Mouse (Mus musculus): ENCODE results near the gene Zfp574.
"Not testable (repeated sequence)": the region's sequence is repeated elsewhere in the genome, so short reads cannot be mapped to it uniquely, and the experiment has no call there.

Gene Zfp574

DNA sequence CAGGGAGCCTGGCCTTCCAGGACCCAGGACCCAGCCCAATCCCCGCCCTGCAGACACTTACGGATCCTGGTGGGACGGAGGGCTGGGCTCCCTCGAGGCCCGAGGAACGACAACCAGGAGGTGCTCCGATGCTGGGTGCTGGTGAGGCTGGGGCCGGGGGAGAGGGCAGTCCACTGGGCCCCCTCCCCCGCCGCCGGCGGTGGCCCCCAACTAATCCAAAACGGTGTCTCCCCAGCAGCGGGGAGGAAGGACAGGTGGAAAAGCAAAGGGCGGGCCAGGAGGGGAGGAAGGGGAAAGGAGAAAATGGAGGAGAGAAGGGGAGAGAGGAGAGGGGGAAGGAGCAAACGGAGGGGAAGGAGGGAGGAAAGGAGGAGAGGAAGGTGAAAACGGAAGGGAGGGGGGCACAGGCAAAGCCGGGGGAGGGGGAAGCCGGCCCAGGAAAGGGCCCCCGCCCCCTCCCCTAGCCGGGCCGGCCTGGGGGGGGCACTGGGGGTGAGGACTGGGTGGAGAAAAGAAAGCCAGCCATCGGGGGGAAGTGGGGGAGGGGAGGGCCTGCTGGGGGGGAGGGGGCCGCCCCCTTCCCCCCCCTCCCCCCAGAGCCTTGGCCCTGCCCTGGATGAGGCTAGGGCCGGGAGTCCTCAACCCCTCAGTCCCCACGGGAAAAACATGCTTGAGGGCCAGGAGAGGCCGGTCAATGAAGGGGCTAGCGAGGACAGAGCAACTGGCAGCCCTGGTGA lies at the start of gene Zfp574, which contains the start of gene Grik5:
Gene Zfp574 (plus strand): TSS at position 589 of the 737 bp plus-strand sequence.
Gene Grik5 (minus strand): TSS at position 368 of the 737 bp plus-strand sequence.
- peak; percentile 46 for DNase-seq

DNA sequence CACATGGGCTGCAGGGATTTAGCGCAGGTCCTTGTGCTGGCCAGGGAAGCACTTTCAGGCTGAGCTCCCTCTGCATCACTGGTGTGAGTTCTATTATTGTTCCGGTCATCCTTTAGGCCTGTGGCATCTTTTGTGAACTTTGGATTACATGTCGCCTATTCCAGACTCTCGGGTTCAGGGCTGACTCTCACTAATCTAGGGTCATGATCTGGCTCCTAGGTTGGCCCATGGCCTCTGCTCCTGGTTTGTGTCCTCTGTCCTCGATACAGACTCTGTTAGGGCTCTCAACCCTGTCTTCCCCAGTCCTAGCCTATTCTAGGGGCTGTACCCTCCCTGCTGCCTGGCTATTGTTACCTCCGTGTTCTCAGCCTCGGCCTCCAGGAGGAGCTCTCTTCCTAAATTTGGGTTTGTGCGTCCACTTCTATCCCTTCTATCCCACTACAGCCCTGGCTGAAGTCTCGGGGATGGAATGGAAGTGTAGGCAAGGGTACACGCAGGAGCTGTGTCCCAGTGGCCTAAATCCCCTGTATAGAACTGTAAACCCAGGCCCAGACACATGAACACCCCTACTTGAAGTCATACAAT lies 46.4 kb upstream of the Zfp574 start:
- DNase-seq = no peak

DNA sequence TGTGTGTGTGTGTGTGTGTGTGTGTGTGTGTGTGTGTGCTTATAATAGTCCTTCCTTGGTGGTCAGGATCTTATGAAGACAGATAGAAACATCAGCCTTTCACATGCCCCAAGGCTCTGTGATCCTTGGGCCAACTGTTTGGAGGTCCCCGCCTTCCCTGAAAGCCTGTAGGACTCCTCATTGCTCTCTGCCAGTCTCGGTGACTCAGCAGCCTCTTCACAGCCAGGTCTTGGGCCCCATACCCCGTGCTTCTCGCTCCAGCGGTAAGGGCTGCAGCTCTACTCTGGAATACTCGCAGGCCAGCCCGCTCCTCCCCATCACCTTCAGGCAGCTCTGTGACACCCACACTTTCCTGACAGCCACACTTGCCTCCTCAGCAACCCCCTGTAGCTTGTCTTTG lies 45.9 kb upstream of the Zfp574 start:
- DNase-seq = no peak

DNA sequence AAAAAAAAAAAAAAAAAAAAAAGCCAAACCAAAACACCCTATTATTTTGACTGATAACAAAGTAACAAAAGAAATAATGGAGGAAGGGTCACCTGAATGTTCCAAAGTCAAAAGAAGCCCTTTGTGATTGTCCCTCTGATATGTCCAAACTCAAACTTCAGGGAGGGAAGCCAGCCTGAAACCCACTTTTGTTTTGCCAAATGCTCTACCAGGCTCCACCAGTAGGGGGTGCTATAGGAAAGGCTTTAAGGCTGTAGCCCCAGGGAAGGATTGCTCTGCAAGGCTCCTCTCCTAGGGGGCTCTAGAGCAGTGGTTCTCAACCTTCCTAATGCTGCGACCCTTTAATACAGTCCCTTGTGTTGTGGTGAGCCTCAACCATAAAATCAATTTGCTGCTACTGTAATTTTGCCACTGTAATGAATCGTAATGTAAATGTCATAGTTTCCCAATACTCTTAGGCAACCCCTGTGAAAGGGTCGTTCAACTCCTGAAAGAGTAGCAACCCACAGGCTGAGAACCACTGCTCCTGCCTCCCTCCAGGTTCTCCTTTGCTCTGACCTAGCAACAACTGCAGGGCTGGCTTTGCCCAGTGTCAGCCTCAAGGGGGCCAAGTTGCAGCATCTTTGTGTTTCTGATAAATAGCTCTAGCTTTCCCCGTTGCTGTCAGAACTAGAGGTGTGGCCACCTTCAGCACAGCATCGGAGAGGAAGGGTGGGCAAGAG lies 42.2 kb upstream of the Zfp574 start:
- DNase-seq = peak; percentile 76

DNA sequence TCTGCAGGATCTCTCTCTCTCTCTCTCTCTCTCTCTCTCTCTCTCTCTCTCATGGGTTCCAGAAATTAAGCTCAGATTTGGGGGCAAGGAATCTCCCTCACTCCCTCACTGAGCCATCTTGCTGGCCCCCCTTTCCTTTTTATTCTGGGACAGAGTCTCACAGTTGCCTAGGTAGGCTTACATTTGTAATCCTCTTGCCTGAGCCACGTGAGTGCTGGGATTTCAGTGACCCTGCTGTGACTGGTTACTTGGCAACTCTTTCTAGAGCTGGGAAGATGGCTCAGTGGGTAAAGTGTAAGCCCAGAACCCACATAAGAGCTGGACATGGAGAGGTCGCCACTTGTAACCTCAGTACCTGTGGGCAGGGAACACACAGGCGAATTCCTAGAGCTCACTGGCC lies 40.8 kb upstream of the Zfp574 start:
- no peak for DNase-seq

DNA sequence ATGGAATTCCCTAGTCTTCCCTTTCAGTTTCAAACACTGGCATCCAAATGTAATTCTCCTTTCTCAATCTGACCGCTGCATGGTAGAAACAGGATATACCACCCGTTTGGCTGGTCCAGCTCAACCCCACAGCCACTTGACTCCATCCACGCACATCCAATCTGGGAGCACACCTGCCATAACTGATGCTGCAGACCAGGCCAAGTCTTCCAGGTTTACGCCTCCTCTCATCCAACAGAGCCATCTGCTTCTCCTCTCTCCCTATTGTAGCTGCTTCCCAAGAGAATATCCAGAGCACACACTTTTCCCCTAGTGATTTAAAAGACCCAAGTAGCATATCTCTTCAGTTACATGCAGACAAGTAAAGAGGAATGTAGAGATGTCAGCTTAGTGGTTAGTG lies 37.6 kb upstream of the Zfp574 start:
- no peak for DNase-seq

DNA sequence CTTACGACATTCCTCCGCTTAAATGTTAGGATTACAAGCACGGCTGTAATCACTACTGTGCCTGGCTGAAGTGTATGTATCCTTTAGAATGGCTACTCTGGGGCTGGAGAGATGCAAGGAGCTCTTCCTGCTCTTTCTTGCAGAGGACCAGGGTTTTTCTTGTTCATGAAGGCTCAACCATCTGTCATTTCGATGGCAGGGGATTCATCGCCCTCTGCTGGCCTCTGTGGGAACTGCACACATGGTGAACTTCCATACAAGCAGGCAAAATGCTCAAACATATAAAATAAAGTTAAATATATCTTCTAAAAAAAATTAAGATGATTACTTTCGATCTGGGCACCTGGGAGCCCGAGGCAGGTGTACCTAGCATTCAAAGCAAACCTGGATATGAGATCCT lies 36.5 kb upstream of the Zfp574 start:
- peak; percentile 89 for DNase-seq

DNA sequence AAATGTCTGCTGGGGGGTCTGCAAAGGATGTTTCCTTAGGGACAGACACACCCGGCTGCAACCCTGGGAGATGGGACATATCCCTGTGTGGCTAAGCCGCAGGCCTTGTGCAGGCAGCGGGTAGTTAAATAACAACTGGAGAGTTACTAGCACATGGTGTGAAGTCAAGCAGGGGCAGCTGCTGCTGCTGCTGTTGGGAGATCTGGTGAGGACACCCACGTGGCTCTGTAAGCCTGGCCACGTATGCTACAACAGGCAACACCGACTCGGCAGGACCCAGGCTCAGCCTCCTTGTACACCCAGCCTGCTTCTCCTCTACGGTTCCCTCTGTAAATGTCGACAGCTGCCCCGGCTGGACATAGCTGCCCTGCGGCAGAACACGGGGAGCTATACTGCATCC lies 30.4 kb upstream of the Zfp574 start:
- no peak for DNase-seq

DNA sequence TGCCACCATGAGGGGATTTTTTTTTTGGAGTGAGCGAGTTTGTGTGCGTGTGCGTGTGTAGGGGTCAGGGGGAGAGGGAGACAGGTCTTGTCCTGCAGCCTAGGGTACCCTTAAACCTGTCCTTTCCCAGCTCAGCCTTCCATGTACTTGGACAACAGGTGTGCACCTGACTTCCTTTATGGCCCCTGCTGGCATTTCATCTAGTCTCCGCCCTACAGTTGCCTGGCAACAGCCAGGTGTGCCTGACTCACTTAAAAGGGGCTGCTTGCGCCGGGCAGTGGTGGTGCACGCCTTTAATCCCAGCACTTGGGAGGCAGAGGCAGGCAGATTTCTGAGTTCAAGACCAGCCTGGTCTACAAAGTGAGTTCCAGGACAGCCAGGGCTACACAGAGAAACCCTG lies 27.8 kb upstream of the Zfp574 start:
- DNase-seq = not testable (repeated sequence)

DNA sequence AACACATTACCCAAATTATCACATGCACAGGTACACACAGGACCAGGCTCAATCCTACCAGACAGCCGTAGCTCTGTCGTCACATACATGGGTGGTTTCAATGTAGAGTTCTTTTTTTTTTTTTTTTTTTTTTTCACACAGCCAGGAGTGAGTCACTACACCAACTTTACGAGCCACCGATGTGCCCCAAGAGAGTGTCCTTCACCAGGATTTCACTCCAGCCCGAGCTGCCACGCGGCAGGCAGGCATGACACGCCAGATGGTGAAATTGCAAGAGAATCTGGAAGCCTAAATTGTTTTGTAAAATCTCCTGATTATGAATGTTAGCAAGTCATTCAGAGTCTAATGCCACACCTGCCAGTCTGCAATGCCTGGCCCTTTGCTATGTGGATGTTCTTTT lies 25.0 kb upstream of the Zfp574 start:
- DNase-seq = no peak

DNA sequence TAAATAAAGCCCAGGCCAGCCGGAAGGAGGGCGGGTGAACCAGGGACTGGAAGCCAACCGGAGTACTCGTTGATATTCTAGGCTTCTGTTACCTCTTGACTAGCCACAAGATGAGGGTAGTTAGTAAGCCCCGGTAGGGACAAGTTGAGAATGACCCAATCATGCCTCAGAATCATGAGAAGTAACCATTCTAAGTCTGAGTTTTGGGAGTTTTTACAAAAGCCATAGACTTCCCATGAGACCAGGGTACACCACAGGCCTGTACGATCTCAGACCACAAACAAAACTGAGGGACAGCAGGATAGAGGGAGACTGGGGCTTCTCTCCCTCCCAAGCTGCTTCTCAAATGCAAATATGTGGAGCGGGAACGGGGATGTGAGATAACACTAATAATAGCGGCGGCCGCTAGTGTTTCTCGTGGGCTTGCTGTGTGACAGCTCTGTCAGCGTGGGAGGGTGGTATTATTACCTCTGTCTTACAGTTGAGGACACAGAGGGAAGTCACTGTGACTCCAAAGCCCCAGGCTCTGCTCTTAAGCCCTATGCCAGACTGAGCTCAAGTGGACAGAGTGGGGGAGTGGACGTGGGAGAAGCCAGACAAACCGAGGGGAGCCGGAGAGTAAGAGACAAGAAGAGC lies 23.0 kb upstream of the Zfp574 start:
- no peak for DNase-seq

DNA sequence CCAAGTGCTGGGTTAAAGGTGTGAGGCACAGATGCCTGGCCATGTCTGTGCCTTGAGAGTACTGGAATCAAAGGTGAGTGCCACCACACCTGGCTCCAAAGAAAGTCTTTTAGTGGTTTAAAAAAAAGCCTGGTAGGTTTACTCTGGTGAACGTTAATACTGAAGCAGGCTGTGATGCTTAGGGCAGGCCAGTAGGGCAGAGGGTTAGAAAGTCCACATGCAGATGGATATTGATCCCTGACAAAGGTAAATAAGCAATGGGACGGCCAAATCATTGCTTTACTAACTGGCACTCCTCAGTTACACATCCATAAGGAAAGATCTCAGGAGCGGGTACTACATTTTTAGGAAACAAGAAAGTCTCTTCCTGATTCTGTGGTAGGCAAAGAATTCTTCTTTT lies 19.8 kb upstream of the Zfp574 start:
- DNase-seq = no peak

DNA sequence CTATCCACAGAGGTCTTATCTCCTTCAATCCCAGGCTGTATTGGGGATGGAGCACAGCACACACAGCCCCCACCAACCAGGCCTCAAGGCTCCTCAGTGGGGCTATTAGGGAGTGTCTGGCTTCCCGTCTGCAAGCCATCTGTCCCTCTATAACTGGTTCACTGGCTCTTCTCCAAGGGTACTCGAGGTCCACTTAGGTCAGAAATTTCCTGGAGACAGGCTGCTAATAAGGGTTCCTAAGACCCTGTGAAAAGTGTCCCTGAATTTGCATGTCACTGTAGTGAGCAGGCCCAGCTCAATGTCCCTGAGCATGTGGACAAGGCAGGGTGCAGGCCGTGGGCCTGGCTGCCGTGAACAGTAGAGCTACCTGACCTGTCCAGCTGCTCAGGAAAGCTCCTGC lies 15.4 kb upstream of the Zfp574 start:
- peak; percentile 33 for DNase-seq

DNA sequence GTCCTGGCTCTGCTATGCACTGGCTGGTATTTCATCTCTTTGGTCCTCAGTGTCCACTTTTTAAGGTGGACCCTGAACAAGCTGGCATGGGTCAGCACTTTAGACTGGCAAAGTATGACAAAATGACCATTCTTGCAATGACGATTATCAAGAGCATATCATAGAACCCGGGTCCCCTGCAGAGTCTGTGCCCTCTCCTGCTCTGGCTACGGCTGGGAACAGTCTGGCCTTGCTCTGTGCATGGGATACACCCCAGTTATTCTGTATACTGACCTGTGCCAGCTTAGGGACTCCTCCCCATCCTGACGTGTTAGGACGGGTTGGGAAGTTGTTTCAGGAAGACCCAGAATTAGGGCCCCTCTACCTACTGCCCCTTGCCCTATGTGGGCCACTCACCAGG lies 14.5 kb upstream of the Zfp574 start:
- DNase-seq = no peak

DNA sequence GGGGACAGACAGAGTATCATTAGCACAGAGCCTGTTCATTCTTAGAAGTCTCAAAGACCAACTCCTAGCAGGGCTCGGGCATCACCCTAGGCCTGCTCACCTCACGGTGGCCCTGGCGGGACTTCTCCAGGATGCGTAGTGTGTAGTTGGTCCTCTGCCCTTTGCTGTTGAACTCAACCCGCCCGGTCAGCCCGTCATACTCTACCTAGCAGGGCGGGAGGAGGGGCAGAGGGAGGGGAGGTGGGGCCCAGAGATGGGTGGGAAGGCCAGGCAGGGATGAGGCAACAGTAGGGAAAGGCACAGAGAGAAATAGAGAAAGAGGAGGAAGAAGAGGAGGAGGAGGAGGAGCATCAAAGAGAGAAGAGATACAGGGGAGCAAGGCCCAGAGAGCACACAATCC lies 14.0 kb upstream of the Zfp574 start:
- DNase-seq = no peak

DNA sequence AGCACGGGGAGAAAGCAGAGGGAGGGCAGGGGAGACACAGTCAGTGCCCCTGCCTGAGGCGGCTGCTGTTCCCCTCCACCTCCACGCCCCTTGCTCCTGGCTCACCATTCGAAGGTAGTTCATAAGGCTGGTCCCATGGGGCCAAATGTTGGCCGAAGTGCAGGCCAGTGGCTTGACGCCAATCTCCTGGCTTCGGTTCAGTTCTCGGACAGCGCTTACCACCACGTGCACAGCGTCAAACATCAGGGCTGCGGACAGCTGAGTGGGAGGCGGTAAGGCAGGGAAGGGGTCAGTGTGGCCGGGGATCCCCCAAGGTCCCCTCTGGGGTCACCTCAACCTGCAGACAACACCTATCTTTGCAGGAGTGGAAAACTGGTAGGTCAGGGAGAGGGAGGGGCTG lies 13.5 kb upstream of the Zfp574 start:
- no peak for DNase-seq

DNA sequence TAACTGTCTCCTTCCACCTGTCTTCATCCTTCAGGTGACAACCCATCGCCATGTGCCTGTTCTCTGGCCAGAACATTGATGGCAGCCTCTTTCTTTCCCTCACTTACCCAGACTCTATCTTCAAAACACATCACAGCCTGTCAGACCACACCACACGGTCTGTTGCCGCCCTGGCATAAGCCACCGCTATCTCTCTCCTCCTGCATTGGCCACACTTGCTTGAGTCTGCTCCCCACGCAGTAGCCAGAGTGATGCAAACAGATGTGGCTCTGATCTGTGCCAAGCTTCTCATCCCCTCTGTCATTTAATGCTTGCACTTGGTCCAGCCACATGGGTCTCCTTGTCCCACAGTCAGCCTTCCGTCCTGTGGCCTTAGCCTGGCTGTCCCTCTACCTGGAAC lies 9.0 kb upstream of the Zfp574 start:
- DNase-seq = no peak

DNA sequence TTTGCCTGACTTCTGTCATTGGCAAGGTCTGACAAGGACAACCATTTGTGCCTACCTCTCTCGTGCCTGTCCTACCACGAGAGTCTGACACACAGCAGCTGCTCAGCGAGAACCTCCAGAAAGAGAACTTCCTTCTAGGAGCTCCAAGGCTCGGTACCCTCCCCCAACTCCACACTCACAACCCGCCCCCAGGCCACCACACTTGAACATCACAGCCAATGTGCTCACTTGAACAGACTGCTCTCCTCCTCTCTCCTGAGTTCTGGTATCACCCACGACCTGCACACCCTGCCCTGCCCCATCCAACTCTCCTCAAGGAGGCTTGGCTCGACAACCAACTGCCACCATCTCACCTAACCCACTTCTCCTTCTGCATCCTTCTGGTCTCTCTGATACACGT lies 8.5 kb upstream of the Zfp574 start:
- DNase-seq = no peak

DNA sequence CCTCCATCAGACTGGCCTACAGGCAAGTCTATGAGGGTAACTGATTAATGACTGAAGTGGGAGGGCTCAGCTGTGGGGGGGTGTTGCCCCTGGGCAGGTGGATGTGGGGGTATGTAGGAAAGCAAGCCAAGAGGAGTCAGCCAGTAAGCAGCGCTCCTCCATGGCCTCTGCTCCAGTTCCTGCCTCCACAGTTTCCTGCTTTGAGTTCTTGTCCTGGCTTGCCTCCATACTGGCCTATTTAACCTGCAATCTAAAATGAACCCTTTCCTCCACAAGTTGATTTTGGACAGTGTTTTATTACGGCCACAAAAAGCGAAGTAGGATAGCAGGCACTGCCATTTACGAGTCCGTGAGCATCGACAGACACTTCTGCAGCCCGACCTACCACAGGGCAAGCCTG lies 5.0 kb upstream of the Zfp574 start:
- DNase-seq = no peak

DNA sequence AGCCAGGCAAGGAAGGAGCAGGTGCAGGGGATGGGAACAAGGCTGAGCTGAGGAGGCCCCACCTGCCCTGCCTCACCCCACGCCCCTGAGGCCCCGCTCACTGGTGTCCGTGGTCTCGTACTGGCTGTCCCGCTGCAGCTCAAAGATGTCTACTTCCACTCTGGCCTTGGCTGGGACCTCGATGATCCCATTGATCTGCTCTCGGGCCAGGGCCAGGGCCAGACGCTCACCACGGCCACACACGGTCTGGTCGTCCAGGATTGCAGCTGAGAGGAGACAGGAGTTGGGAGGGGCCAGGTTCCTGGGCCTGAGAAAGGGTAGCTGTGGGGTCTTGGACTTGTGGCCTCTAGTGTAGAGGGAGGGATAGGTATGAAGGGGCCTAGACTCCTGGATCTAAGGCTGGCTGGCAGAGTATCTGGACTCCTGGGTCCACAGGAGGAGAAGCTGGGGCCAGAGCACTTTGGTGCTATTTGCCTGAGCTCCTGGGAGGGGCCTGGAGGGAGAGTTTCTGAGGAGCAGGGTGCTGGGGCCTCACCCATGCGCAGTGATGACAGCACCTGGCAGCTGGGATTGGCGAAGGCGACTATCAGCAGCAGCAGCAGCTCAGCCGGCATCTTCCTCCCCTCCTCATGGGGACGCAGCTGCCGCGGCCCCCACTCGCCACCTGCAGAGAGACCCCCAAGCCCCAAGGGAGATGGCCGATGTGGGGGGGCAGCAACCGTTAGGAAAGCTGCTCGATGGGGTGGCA lies 4.3 kb upstream of the Zfp574 start:
- no peak for DNase-seq

DNA sequence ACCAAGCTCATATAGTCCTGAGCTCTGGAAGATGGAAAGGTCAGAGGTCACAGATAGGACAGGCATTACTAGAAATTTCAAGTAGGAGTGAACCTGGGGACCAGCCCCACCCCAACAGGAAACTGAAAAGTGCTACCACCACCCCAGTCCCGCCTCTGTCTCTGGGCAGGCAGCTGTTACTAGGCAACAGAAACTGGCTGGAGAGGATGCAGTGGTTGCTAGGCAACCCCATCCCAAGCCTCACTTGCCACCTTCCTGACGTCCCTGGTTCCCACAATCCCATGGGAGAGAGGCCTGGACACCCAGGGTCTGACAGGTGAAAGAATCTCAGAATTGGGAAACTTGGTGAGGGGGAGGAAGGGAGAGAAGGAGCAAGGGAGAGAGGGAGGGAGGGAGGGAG lies 3.6 kb upstream of the Zfp574 start:
- no peak for DNase-seq

DNA sequence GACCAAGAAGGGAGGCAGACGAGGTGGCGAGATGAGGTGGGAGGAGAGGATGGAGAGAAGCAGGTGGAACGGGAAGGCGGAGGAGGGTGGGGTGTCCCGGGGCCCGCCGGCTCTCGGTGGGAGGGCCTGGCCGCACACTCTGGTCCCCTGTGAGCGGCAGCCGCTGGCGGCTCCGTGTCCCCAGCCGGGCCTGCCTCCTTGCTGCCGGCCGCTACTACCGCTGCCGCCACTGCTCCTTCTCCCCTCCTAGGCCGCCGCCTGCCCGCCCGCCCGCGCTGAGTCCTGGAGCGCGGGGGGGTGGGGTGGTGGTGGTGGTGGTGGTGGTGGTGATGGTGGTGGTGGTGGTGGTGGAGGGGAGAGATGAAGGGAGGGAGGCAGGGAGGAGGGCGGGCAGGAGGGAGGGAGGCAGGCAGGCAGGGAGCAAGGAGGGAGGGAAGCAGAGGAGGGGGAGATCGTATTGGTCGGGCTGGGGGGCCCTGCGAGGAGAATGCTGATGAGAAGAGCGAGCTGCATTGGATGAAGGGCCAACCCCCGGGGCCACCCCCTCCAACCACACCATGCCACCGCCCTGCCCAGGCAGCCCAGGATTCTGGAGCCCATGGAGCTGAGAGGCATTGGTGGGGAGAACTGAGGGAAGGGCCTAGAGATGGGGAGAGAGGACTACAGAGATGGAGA lies 486 bp downstream of the Zfp574 start:
- DNase-seq = peak; percentile 57

All from cerebellum, adult 8-10 months (tissue).